Mouse (Mus musculus): ENCODE measurements at regions not wholly inside any gene's neighbourhood (a gene's known extent, or its start where the extent isn't known, plus 50 kb on each side); places are given as distances from the start of the nearest gene placed in this dataset.

- no peak for TF ChIP-seq CTCF (IDR thresholded peaks at IDR 0.05; ENCODE audit: extremely low read depth, insufficient read depth, low read length)
- no peak for TF ChIP-seq POLR2A (IDR thresholded peaks at IDR 0.05; ENCODE audit: extremely low read depth, insufficient read depth, low read length)
These were observed 459.2 kb upstream of the Cdh11 start for GRCm38 (mm10) chr8:103244658-103245057.
